Mouse (Mus musculus) monocyte, adult 5-6 weeks (primary cell): ENCODE measurements around the gene Leng8. TPM values are rescaled to one million over a fixed set of nuclear protein-coding genes. Genes with fewer than 3 reads are reported as not detected.
"Not testable (repeated sequence)": the region's sequence is repeated elsewhere in the genome, so short reads cannot be mapped to it uniquely, and the experiment has no call there.

Experiments used
- ATAC-seq: fragments of 153-309, 156-312 bp; replicated peaks from 2 replicates; pipeline ENCODE4 v1.8.0; 2017; ENCODE audit warnings: mild to moderate bottlenecking; ENCODE audit not compliant: low TSS enrichment, insufficient number of reproducible peaks, severe bottlenecking, poor library complexity, low FRiP score
- total RNA-seq: library from RNA; stranded (forward); fragments of 200-1000, 200-491, 200-594 nt; gene quantifications from 3 replicates; pipeline ENCODE4 v1.2.3, GENCODE M21; 2017

Leng8 gene
- total RNA-seq, 1 experiment from 2014 or later: 95.1 TPM

GRCm38 (mm10) chr7:4144766-4145551 lies 8.1 kb downstream of the Leng8 start:
- no peak for ATAC-seq

DNA sequence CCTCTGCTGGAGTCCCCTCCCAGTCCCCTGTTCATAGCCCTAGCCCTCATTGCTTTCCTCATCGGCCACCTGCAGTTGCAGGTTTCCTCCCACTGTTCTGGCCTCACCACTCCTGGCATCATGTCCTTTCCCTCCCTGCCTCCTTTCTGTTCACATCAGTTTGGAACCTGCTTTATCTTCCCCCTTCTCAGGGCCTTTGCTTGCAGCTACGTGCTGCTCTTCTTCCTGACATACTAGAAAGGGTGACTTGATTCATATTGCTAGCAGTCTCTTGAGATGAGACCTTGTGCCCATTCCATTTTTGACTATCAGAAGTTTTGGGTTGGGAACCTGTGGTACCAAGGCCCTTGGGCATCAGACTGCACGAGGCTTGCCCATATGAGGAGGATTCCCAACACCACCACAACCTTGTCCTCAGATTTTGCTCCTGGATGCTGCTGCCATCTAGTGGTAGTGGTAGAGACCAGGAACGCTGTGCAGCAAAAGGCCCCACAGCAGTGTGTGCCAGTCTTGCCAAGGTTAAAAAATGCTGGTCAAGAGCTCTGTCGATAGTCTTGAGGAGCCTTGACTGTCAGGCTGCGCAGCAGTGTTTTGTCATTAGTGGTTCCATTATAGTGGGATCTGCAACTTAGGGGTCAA lies 8.8 kb downstream of the Leng8 start:
- ATAC-seq: no peak

- no peak for ATAC-seq
Observed at GRCm38 (mm10) chr7:4146241-4147180, 9.7 kb downstream of the Leng8 start.

- no peak for ATAC-seq
Observed at GRCm38 (mm10) chr7:4147371-4147770, 10.5 kb downstream of the Leng8 start.

GRCm38 (mm10) chr7:4147836-4148235 lies 11.0 kb downstream of the Leng8 start:
- ATAC-seq: no peak

- no peak for ATAC-seq
Observed at GRCm38 (mm10) chr7:4148341-4149208, 11.7 kb downstream of the Leng8 start.

- ATAC-seq: peak; percentile 54
Observed at GRCm38 (mm10) chr7:4149209-4150054, 12.6 kb downstream of the Leng8 start.

DNA sequence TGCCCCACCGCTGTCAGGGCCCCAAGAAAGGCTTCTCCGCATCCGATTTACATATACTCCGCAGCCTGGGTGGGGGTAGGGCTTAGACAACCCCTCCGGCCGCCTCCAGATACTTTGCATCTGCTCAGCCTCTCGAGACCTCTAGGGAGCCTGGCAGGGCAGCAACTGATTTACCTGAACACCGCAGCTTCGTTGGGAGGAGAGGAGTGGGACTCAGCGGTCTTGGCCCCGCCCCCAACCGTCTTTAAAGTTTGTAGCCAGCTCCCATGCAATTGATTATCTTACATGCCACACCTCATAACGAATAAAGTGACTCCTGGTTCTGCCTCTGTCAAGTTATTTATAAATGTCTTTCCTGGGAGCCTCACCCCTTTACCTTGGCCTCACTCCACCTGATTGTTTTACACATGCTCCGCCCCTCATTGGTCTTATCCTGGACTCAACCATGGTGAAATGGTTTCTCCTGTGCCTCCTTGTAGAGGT lies 13.3 kb downstream of the Leng8 start, which contains the start of gene Leng9:
TSS of gene Leng9 (minus strand) at position 316 of the 483 bp plus-strand sequence.
- ATAC-seq: peak; percentile 0; the same call in 1 of the 2 replicates

DNA sequence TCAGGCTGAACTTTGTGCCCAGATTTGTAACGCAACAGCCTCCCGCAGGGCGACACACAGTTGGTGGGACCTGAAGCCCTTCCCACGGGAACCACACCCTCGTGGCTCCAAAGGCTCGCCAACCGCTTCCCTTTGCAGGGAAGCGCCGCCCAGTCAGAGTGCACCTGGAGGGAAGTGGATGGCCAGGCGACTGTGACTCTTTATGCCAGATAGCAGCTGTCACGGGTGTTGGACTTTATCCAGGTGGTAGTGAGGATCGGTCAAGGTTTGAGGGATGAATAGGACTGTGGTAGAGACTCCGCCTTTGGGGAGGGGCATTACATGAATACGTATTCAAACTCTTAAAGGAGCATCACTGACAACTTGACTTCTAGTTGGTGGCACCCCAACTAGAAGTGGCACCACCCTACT lies 14.0 kb downstream of the Leng8 start:
- ATAC-seq: peak; percentile 9; the same call in 1 of the 2 replicates

DNA sequence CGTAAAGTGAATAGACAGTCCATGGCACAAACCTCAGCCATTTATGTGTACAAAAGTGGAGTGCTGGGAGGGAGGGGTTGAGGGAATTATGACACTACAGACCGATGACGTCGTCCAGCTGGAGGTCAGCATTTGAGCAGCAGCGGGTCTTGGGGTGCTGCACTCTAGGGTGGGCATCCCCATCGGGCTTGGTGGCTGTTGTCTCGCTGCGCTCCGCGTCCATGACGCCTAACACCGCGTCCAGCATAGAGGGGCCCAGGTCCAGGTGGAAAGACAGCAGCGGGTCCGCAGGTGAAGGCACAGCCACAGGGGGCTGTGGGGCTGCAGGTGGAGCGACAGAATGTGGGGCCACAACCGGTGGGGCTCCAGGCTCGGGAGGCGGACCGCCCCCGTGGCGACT lies 14.4 kb downstream of the Leng8 start:
- ATAC-seq: no peak

DNA sequence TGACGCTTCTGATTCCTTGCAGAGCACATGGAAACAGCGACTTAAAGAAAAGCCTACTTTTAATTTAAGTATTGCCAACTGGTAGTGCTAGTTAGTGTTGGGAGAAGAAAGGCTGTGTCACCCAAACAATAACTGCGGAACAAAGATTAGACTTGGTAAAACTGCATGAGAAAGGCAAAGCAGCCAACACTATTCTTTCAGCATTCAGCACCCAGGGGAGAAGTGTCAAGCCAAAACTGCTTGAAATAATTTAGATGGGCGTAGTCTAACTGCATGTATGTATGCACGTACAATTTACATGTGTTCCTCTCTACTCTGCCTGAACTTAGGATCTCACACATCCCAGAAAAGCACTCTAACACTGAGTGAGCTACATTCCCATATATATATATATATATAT lies 17.5 kb downstream of the Leng8 start:
- ATAC-seq: no peak

- ATAC-seq: no peak
Observed at GRCm38 (mm10) chr7:4154976-4155375, 18.1 kb downstream of the Leng8 start.

- not testable (repeated sequence) for ATAC-seq
Observed at GRCm38 (mm10) chr7:4161596-4161995, 24.8 kb downstream of the Leng8 start.

- no peak for ATAC-seq
Observed at GRCm38 (mm10) chr7:4163571-4164072, 26.8 kb downstream of the Leng8 start.

GRCm38 (mm10) chr7:4164090-4164910 lies 27.5 kb downstream of the Leng8 start, which contains the start of gene Cdc42ep5:
TSS of gene Cdc42ep5 (minus strand) at chr7:4164860.
- ATAC-seq: no peak

- ATAC-seq: no peak
Observed at GRCm38 (mm10) chr7:4165286-4165685, 28.4 kb downstream of the Leng8 start.
